Mouse (Mus musculus): ENCODE results near the gene Slc52a3.

DNA sequence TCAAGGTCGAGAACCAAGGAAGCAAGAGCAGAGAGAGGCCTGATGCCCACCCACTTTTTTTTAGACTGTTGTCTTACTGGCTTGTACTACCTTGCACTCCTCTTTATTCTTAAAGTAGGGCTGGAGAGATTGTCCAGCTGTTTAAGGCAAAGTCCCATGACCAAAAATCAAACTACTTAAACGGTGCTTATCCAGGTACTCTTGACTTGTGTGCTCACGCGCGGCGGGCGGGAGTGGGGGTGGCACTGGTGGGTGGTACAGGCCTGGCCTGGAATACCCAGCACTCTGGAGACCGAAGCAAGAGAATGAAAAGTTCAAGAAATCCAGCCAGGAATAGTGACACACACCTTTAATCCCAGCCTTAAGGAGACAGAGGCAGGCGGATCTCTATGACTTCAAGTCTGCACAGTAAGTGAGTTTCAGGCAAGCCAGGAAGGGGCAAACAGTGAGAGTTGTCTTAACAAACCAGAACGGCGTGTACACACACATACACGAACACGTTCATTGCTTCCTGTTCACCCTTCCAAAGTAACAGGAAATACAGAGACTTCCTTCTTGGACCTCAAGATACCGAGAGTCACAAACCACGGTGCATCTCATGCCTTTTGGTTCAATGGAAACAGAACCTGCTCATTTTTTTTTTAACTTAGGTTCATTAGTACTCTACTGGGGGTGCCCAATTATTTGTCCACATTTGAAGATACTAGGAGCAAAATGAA, 12.9 kb downstream of the Slc52a3 start:
- TF ChIP-seq POLR2A (IDR thresholded peaks at IDR 0.05; ENCODE audit: insufficient read depth, low read length) (no peak), CTCF (IDR thresholded peaks at IDR 0.05; ENCODE audit: low read depth, low read length) (no peak)

Data from ES-Bruce4 (cell line).